Mouse (Mus musculus) midbrain, embryonic 12.5 days (tissue): ENCODE results near the gene Ptprf. TPM values are rescaled to one million over a fixed set of nuclear protein-coding genes. Genes with fewer than 3 reads are reported as not detected.
A peak's percentile ranks its signal among the peaks of the same experiment; 100 is the strongest.

Experiments used
- ATAC-seq: fragments of 200-750 bp; cut with Nextera tagmentation; 2 replicates; pipeline ENCODE4 v1.8.0; 2017; ENCODE audit warnings: low read depth, moderate TSS enrichment, moderate library complexity; ENCODE audit not compliant: low FRiP score
- H3K27ac ChIP-seq: fragments of 300-500 bp; sonication (generic); replicated peaks from 2 replicates; pipeline ENCODE4 v1.5.1; 2016; ENCODE audit warnings: mild to moderate bottlenecking
- H3K27me3 ChIP-seq: fragments of 300-500 bp; sonication (generic); 2 replicates; pipeline ENCODE4 v1.6.1; 2016; ENCODE audit warnings: mild to moderate bottlenecking
- H3K36me3 ChIP-seq: fragments of 300-500 bp; sonication (generic); 2 replicates; pipeline ENCODE4 v1.6.1; 2016
- H3K4me1 ChIP-seq: fragments of 300-500 bp; sonication (generic); 2 replicates; pipeline ENCODE4 v1.6.1; 2016
- H3K4me2 ChIP-seq: fragments of 300-500 bp; sonication (generic); replicated peaks from 2 replicates; pipeline ENCODE4 v1.6.1; 2016; ENCODE audit warnings: mild to moderate bottlenecking, moderate library complexity
- H3K4me3 ChIP-seq: fragments of 300-500 bp; sonication (generic); 2 replicates; pipeline ENCODE4 v1.5.1; 2016; ENCODE audit warnings: mild to moderate bottlenecking
- H3K9ac ChIP-seq: fragments of 300-500 bp; sonication (generic); replicated peaks from 2 replicates; pipeline ENCODE4 v1.6.1; 2016; ENCODE audit warnings: mild to moderate bottlenecking, moderate library complexity
- H3K9me3 ChIP-seq: fragments of 300-500 bp; sonication (generic); 2 replicates; pipeline ENCODE4 v1.6.1; 2016; ENCODE audit warnings: mild to moderate bottlenecking
- WGBS: fragments of 180-500 bp; shearing (Covaris S2); methylation state at CpG from one replicate; pipeline ENCODE4 v1.1.7; 2016; 5-methylcytosine and 5-hydroxymethylcytosine counted together
- polyA plus RNA-seq: library from polyadenylated mRNA; unstranded; fragments of >200 nt; fragmentation: Nextera tagmentation; extraction: Ambion mirVana; gene quantifications from 2 replicates; pipeline ENCODE4 v1.2.1, GENCODE M21; 2016

Ptprf gene
- polyA plus RNA-seq, 1 experiment from 2014 or later: 113 TPM

DNA sequence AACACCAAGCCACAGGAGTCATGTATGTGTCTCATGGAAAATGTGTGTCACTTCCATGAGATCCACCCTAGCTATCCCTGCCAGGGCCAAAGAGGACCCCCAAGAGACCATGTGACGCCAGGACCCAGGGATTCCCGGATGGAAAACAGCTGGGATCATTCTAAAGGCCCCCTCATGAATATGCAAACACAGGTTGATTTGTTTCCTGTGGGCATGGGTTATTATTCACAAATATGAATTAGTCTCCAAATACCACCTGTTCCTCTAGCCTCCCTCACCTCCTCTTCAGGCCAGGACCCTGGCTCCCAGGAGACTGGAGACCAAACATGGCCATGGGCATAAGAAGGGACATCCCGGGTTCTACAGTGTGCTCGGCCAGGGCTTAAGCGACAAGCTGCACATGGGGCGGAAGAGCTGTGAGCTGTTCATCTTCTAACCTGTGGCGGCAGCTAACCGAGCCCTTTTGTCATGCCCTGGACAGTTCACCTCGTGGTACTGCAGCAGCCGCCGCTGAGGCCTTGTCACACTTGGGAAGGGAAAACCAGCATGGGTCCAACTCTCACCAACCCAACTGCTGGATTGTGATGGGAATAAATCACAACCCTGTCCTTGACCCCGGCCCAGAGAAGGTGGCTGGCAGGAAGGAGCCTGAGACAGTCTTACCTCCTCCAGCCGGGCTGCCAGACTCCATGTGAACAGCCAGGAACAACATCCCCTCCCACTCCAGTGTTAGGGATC lies 9.6 kb downstream of the Ptprf start:
- no peak overlapping the region for H3K4me3 ChIP-seq
- 62% methylated on average over 13 of the region's 13 CpGs for WGBS
- peaks cover 55% of the 10 kb centered on the region for H3K4me1 ChIP-seq
- H3K27ac ChIP-seq: no peak overlapping the region
- H3K9ac ChIP-seq: no peak overlapping the region
- no peaks in the 10 kb centered on the region for H3K27me3 ChIP-seq
- no peak overlapping the region for H3K4me2 ChIP-seq
- ATAC-seq: no peak
- H3K9me3 ChIP-seq: no peaks in the 10 kb centered on the region
- peaks cover 33% of the 10 kb centered on the region for H3K36me3 ChIP-seq

DNA sequence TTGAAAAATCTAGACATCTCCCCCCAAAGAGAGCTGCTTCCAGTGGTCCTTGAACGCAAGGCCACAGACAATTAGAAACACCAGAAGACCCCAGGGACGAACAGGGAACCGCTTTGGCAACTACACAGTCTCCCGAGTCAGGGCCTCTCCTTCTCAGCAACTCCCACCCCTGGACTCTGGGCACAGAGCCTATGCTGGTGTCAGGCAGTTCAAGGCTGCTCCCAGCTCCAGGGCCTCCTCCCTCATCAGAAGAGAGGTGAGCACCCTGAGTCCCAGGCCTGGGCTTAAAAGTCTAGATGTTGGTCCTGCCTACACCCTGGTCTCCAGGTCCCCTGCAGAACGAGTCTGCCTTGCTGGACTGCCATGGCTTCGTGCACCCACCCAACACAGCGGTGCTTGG lies 10.7 kb downstream of the Ptprf start:
- no peak overlapping the region for H3K4me2 ChIP-seq
- peaks cover 66% of the 10 kb centered on the region for H3K4me1 ChIP-seq
- H3K9ac ChIP-seq: no peak overlapping the region
- no peak for ATAC-seq
- peaks cover 28% of the 10 kb centered on the region for H3K36me3 ChIP-seq
- no peaks in the 10 kb centered on the region for H3K27me3 ChIP-seq
- no peak overlapping the region for H3K27ac ChIP-seq
- no peak overlapping the region for H3K4me3 ChIP-seq
- no peaks in the 10 kb centered on the region for H3K9me3 ChIP-seq
- WGBS: 92% methylated on average over 7 of the region's 7 CpGs

DNA sequence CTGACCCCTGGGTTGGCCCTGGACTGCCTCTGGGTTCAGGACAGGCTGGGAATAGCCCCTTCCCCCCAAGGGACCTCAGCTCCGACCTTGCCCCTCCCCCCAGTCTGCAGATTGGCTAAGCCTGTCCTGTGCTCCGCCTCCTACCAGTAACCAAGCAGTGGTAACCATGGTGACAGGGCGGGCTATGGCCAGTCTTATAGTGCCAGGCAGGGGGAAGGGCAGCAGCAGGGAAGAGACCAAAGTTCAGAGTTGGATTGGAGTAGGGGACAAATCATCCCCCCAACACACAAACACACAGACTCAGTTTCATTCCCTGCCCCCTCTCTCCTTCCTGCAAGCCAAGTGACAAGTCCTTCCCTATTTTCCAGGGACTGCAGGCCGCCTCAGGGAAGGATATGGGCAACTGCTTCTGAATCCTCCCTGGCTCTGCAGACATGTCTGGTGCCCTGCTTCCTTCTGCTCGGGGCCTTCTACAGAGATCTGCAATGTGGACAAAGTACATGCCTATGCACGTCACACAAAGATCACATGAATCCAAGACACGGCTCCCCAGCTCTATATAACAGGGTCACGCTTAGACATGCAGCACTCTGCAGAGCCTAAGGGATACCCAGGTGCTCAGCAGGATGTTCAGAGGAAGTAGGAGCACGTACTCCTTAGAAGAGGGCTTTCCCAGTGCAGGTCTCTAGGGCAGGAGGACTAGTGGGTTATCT lies 14.5 kb downstream of the Ptprf start:
- no peaks in the 10 kb centered on the region for H3K9me3 ChIP-seq
- H3K27ac ChIP-seq: peak overlapping the region; percentile 96
- peaks cover 92% of the 10 kb centered on the region for H3K4me1 ChIP-seq
- no peak overlapping the region; the same call in 1 of the 2 replicates for H3K9ac ChIP-seq
- peak overlapping the region; percentile 0; the same call in 1 of the 2 replicates for H3K4me3 ChIP-seq
- WGBS: 11% methylated on average over 9 of the region's 9 CpGs
- H3K36me3 ChIP-seq: peaks cover 20% of the 10 kb centered on the region
- no peaks in the 10 kb centered on the region for H3K27me3 ChIP-seq
- ATAC-seq: peak; percentile 97
- H3K4me2 ChIP-seq: peak overlapping the region; percentile 41

DNA sequence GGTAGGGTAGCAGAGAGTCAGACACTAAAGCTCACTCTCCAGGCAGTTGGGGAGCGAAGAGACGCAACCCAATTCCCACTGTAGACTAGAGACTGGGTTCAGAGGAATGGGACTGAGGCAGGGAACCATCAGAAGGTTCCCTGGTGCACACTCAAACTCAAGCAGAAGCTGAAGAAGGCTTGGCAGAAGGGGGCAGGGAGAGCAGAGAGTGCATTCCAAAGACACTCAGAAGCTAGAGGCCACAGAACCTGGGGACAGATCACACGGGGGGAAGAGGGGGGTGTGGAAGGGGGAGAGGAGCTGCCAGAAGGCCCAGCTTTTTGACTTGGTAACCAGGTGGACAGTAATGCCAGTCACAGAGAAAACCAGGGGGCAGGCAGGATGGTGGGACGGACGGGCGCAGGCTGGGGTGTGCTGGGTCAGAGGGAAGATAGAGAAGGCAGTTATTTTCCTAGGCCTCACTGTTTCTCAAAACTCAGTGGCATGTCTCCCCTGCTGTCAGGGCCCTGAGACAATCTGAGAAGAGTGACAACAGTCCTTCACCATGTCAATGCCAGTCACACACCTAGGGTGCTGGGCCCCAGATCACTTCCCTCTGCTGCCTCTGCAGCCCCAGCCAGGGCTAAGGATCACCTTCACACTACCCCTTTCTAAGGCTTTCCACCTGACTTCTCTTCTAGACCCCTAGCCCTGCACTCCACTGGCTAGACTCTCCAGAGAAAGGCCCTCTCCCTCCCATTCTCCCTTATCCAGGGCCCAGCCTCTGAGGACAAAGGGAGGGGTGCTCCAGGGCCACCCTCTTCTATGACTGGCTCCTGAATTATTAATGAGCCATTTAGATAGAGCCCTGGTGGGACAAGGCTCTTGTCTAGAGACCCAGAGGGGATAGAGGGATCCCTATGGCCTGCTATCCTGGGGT lies 15.3 kb downstream of the Ptprf start:
- 56% methylated on average over 6 of the region's 6 CpGs for WGBS
- no peaks in the 10 kb centered on the region for H3K9me3 ChIP-seq
- no peaks in the 10 kb centered on the region for H3K27me3 ChIP-seq
- ATAC-seq: peak; percentile 85
- H3K4me1 ChIP-seq: peaks cover 90% of the 10 kb centered on the region
- peak overlapping the region; percentile 0; the same call in 1 of the 2 replicates for H3K4me3 ChIP-seq
- H3K36me3 ChIP-seq: peaks cover 27% of the 10 kb centered on the region
- peak overlapping the region; percentile 29 for H3K9ac ChIP-seq
- peak overlapping the region; percentile 41 for H3K4me2 ChIP-seq
- H3K27ac ChIP-seq: peak overlapping the region; percentile 96

DNA sequence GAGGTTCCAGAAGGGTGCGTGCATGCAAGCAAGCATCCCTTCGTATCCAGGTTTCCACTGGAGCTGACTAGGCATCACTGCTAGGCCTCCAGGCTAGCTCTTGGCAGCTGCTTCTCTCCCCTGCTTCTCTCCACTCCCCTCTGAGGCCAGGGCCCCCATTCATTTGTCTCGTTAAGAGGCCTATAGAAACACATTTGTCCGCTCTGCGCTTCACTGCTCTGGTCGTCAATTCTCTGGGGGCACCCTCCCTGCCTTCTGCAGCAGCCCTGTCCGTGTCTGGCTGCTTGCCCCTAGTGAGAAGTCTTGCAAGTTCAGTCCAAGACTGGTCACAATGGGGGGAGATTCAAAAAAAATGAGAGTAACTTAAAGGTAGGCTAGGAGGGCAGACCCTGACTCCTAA lies 16.7 kb downstream of the Ptprf start:
- Histone ChIP-seq H3K4me1 (peaks cover 77% of the 10 kb centered on the region), H3K4me3 (no peak overlapping the region), H3K36me3 (peaks cover 39% of the 10 kb centered on the region), H3K27me3 (no peaks in the 10 kb centered on the region), H3K9ac (peak overlapping the region; percentile 29; the same call in 1 of the 2 replicates), H3K4me2 (peak overlapping the region; percentile 17; the same call in 1 of the 2 replicates), H3K9me3 (no peaks in the 10 kb centered on the region), H3K27ac (peak overlapping the region; percentile 96)
- ATAC-seq: no peak
- WGBS: 11% methylated on average over 7 of the region's 7 CpGs

DNA sequence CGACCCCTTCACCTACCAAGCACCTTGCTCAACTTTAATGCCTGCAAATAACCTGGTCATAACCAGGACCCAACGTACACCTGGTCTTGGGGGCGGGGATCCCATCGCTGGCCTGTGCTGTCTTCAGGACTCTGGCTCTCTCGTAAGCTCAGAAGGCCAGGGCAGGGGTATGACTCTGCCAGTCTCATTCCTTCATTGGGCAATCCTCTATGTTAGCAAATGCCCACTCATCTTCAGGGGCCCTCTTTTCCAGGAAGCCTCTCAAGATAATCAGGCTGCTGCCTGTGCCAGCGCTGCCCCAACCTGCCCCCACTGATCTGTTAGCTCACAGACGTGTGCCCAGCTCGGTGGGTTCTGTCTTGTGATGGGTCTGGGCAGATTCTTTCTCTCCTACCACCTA lies 17.2 kb downstream of the Ptprf start:
- Histone ChIP-seq H3K4me1 (peaks cover 75% of the 10 kb centered on the region), H3K27me3 (no peaks in the 10 kb centered on the region), H3K27ac (peak overlapping the region; percentile 96), H3K9me3 (no peaks in the 10 kb centered on the region), H3K9ac (no peak overlapping the region), H3K4me2 (peak overlapping the region; percentile 17; the same call in 1 of the 2 replicates), H3K36me3 (peaks cover 40% of the 10 kb centered on the region), H3K4me3 (no peak overlapping the region)
- no peak for ATAC-seq
- WGBS: 74% methylated on average over 8 of the region's 8 CpGs

DNA sequence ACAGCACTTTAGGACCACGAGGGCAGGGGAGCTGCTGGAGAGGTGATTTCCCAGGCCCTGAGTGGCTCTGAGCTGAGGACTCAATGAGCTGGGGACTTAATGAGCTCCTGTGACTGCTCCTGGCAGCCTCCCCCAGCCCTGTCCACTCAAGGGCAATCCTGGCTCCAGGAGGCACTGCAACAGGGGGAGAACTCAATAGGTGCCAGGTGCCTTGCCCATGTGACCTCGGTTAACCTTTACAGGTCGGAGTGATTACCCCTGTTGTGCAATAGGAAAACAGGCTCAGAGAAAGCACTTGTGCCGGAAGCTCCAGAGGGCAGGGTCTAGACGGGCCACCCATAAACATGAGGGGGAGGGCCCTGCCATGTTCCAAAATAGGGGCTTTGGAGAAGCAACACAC lies 17.7 kb downstream of the Ptprf start:
- 41% methylated on average over 5 of the region's 5 CpGs for WGBS
- no peaks in the 10 kb centered on the region for H3K27me3 ChIP-seq
- no peaks in the 10 kb centered on the region for H3K9me3 ChIP-seq
- H3K9ac ChIP-seq: no peak overlapping the region
- H3K27ac ChIP-seq: 0 out of 2 replicates have a peak overlapping the region, but pooled peaks have one; percentile 17
- peaks cover 44% of the 10 kb centered on the region for H3K36me3 ChIP-seq
- no peak overlapping the region for H3K4me2 ChIP-seq
- H3K4me3 ChIP-seq: no peak overlapping the region
- ATAC-seq: no peak
- peaks cover 72% of the 10 kb centered on the region for H3K4me1 ChIP-seq

DNA sequence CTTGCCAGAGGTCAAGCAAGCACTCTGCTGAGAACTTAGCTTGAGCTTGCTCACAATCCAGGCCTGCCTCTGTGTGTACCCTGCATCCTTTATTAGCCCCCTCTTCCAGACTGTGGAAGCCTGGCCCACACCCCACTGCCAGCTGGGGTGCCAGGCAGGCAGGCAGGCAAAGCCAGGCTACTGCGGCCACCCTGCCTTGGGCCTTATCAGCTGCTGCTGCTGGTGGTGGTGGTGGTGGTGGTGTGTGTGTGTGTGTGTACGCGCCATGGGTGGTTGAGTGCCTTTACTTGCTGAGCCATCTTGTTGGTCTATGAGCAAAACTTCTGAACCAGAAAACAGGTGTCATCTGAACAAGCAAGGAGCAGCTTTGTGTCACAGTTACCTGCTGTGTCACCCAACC lies 18.3 kb downstream of the Ptprf start:
- Histone ChIP-seq H3K27me3 (no peaks in the 10 kb centered on the region), H3K9ac (0 out of 2 replicates have a peak overlapping the region, but pooled peaks have one; percentile 24), H3K4me2 (no peak overlapping the region), H3K36me3 (peaks cover 49% of the 10 kb centered on the region), H3K27ac (no peak overlapping the region), H3K4me1 (peaks cover 66% of the 10 kb centered on the region), H3K4me3 (no peak overlapping the region), H3K9me3 (no peaks in the 10 kb centered on the region)
- 95% methylated on average over 3 of the region's 3 CpGs for WGBS
- no peak for ATAC-seq

DNA sequence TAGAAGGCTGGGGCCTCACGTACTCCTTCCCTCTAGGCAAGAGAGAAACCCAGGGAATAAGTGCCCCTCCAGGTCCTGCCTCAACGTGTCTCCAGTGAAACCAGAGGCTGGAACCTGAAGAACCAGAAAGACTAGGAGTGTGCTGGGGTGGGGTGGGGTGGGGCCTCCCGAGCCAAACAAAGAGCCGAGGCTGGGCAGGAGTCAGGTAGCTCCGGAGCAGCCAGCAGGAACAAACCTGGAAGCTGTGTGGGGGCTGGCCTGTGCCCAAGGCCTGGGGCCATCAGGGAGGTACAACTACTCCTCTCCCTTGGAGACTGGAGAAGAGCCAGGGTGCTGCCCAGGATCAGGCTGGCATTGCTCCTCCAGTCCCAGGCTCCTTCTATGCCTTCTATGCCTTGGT lies 18.9 kb downstream of the Ptprf start:
- peak overlapping the region; percentile 20 for H3K27ac ChIP-seq
- peaks cover 51% of the 10 kb centered on the region for H3K36me3 ChIP-seq

DNA sequence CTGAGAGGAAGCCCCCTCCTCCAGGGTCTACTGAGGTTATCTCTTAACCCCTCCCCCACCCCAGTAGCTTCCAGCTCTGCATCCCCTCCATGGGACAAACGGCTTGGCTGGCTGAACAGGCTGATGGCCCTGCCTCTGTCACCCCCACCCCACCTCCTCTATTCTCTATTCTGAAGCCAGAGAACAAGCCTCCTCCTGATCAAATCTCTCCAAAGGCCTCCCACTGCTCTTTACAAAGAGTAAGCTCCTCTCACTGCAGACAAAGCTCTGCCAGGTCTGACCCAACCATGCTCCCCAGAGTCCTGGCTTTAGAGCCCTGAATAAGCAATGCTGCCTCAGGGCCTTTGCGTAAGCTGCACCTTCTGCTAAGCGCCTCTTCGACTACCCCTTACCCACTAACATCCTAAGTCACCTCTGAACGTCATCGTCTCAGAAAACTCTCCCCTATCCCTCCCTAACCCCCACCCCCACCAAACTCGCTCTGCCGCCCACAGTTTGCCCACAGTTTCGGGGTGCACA lies 19.6 kb downstream of the Ptprf start:
- H3K36me3 ChIP-seq: peaks cover 56% of the 10 kb centered on the region
- H3K4me1 ChIP-seq: peaks cover 53% of the 10 kb centered on the region

More for the DNA sequence above, 18.9 kb downstream of the Ptprf start:
- H3K9ac ChIP-seq: no peak overlapping the region
- no peak overlapping the region for H3K4me3 ChIP-seq
- ATAC-seq: no peak
- H3K4me2 ChIP-seq: no peak overlapping the region
- peaks cover 60% of the 10 kb centered on the region for H3K4me1 ChIP-seq
- WGBS: 50% methylated on average over 5 of the region's 5 CpGs
- no peaks in the 10 kb centered on the region for H3K9me3 ChIP-seq
- no peaks in the 10 kb centered on the region for H3K27me3 ChIP-seq

DNA sequence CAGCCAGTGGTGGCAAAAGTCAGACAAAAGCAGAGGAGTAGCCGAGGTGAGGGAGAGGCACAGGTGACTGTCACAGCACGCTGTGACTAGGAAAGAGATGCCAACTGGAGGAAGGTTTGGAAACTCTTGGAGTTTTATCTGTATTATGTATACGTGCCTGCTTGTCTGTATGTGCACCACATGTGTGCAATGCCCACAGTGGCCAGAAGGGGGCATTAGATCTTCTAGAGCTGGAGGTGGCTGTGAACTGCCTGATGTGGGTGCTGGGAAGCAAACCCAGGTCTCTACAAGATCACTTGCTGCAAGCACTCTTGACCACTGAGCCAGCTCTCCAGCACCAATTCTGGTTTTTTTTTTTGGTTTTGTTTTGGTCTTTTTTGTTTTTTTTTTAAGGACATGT lies 20.5 kb downstream of the Ptprf start:
- Histone ChIP-seq H3K4me1 (peaks cover 53% of the 10 kb centered on the region), H3K9me3 (no peaks in the 10 kb centered on the region), H3K27ac (no peak overlapping the region), H3K9ac (no peak overlapping the region), H3K4me2 (no peak overlapping the region), H3K36me3 (peaks cover 64% of the 10 kb centered on the region), H3K27me3 (no peaks in the 10 kb centered on the region), H3K4me3 (no peak overlapping the region)
- no peak for ATAC-seq
- WGBS: 96% methylated on average over 3 of the region's 3 CpGs

More for the DNA sequence above, 19.6 kb downstream of the Ptprf start:
- H3K27ac ChIP-seq: 0 out of 2 replicates have a peak overlapping the region, but pooled peaks have one; percentile 25
- H3K4me3 ChIP-seq: no peak overlapping the region
- ATAC-seq: no peak
- no peaks in the 10 kb centered on the region for H3K27me3 ChIP-seq
- 54% methylated on average over 9 of the region's 9 CpGs for WGBS
- no peak overlapping the region for H3K9ac ChIP-seq
- no peaks in the 10 kb centered on the region for H3K9me3 ChIP-seq
- H3K4me2 ChIP-seq: no peak overlapping the region
